Mouse (Mus musculus) cerebellum, postnatal 25 days (tissue): ENCODE measurements around the gene Kcnd2.
"Not testable (repeated sequence)": the region's sequence is repeated elsewhere in the genome, so short reads cannot be mapped to it uniquely, and the experiment has no call there.

Source experiments
- DNase-seq, 2 experiments: peaks; one replicate each; pipeline ENCODE4 v3.0.0; 2021; ENCODE audit warnings: mixed read lengths in 2 of 2

Gene Kcnd2

DNA sequence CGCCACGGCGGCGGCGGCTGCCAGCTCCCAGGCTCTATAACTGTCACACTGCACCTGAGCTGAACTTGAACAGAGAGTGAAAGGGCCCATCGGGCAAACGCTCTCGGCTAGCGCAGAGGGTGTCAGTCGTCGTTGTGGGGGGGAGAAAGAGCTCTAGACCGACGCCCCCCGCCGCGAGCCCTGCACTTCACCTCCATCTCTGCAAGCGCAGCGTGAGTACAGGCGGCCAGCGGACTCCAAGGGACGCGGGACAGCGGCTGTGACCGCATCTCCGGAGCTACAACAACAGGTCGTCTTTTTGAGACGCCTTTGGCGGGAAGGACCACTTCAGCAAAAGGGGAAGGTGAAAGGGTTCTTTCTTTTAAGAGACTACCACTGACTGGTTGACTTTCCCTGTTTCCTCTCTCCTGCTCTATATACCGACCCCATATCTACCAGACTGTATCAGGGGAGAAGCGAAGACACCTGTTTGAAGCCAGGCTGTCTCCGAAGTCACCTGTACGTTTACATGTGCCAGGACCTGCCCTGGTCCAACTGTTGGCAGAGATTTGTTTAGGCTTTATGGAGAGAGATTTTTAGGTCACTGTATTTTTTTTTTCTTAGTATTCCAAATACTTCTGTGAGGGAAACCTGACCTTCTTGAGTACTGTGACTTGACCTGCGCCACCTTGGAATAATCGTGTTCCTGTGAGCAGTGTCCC lies at the start of gene Kcnd2:
Gene Kcnd2, plus strand, starts transcription at position 13 of the 701 bp plus-strand sequence.
- peak in 1 of 2 experiments; percentile 83 for DNase-seq

DNA sequence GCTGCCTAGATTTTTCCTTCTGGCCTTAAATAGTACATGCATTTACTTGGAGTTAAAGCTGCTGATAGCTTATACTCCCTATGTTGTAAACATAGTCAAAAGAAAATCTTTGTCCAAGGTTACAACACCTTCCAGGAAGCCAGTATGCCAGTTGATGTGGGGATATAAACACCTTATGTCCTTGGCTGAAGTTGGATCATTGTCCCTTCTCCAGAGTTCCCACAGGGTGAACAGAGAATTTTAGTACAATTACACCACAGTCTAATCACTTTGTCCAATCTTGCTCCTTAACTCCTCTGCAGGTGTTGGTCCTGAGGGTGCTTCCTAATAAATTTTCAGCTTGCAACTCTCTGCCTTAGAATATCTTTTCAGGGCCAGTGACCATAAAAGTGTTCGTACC lies 48.7 kb upstream of the Kcnd2 start:
- DNase-seq = no peak

DNA sequence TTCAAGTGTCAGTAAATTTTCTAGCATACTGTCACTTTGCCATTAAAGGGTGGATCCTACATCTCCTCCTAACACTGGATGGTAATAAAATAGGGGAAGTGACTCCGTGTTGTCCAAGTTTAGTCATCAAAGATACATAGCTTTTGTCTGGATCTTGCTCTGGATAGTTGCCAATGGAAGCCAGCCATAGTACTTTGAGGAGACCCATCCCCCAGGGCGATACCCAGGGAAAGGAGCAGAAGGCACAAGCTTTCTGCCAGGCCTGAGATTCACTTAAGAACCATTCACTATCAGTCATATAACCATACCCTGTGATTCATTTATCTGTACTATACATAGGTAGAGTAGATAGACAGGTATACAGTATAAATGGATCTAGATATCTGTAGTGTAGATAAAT lies 20.0 kb upstream of the Kcnd2 start:
- peak in 1 of 2 experiments; percentile 15 for DNase-seq

DNA sequence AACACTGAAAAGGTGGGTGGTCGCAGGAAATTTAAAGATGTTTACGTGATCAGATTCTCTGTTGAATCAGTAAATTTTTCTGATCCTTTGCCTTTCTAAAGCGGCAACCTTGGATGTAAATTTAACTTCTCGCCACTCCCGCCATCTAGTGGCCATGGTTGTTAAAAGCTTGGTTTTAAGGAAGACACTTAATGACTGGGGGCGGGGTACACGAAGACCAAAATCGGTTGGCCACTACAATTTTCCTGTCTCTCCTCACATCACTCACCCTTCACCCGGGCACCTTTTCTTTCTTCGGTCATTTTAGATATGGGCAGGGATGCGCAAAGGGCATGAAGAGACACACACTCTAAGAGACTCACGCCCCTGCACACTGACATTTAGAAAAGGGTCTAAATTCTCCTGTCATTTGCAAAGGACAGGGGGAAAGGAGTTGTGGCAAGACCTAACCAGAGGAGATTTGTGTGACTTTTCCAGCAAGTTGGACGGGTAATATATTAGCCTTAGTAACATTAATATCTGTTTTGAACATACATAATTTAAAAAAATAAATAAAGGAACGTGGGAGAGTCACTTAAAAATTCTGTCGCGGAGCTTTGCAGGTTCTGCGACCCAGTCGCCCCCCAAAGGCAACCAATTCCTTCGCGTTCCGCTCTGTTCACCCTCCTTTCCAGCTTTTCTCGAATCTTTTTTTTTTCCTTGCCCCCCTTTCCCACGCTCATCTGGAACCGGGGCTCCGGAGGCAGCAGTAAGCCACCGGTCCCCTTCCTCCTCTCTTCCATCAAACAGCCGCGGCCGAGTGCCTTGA lies 1.2 kb upstream of the Kcnd2 start:
- DNase-seq = peak; percentile 82 to 92

DNA sequence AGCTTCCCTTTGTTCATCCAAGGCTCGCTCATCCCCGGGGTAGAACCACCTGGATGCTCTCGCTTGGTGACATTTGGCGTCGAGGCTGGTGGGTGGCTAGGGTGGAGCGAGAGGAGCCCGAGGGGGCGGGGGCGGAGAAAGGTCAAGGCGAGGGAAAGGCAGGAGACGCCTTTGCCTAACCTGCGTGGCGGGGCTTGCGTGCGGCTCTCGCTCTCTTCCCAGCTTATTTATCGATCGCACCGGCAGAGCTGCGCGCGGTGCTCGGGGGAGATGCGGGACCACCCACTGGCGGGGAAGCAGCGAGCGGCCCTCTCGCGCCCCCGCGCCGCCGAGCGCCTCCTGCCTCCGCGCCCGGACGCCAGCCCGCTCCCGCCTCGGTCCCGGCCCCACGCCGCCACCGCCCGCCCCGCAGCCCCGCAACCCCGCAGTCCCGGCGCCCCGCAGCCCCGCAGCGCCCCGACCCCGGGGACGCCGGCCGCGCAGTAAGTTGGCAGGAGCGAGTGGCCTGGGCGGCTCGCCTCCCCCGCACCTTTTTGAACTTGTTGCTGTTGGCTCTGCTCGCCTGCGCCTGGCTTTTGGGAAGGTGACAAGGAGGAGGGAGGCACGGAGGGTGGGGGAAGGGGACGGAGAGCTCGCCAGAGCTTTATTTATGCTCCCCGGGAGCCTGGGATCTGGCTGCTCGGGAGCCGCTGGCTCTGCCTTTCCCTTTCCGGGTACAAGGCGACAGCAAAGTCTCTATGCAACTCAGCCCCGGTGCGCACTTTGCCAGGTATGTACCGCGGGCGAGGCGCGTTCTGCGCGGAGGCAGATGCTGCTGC lies 421 bp upstream of the Kcnd2 start:
- DNase-seq = peak; percentile 91 to 92

DNA sequence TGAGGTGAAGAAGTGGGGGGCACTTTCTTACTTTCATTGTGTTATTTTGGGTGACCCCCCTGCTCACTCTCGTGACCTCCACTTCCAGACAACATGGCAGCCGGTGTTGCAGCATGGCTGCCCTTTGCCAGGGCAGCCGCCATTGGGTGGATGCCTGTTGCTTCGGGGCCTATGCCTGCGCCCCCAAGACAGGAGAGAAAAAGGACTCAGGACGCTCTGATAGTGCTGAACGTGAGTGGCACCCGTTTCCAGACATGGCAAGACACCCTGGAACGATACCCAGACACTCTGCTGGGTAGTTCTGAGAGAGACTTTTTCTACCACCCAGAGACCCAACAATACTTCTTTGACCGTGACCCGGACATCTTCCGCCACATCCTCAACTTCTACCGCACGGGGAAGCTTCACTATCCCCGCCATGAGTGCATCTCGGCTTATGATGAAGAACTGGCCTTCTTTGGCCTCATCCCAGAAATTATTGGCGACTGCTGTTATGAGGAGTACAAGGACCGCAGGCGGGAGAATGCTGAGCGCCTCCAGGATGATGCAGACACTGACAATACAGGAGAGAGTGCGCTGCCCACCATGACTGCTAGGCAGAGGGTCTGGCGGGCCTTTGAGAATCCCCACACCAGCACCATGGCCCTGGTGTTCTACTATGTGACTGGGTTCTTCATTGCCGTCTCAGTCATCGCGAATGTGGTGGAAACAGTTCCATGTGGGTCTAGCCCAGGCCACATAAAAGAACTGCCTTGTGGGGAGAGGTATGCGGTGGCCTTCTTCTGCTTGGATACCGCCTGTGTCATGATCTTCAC lies 1.1 kb downstream of the Kcnd2 start:
- peak; percentile 52 to 58 for DNase-seq

DNA sequence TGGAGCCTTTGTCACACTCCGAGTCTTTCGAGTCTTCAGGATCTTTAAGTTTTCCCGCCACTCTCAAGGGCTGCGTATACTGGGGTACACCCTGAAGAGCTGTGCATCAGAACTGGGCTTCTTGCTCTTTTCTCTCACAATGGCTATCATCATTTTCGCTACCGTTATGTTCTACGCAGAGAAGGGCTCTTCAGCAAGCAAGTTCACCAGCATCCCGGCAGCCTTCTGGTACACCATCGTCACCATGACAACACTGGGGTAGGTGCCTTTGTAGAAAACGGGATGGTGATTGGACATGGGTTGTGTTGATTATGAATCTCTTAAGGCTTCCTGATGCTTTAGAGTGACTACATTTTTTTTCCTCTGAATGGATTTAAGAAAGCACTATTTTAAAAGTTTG lies 1.9 kb downstream of the Kcnd2 start:
- peak; percentile 39 to 42 for DNase-seq

DNA sequence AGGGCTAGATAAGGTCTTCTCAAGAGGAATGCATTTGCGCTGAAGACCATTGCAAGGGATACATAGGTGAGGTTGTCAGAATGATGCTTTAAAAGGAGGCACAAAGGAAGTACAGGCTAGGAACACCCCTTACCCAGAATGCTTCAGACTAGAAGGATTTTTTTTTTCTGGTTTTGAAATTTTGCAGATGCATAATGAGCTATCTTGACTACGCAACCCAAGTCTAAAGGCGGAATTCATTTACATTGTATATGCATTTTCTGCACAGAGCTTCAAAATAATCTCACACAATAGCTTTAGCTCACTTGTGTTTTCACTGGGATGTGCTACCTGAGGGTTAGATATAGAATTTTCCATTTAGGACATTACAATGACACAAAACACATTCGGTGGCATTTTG lies 10.8 kb downstream of the Kcnd2 start:
- no peak for DNase-seq

DNA sequence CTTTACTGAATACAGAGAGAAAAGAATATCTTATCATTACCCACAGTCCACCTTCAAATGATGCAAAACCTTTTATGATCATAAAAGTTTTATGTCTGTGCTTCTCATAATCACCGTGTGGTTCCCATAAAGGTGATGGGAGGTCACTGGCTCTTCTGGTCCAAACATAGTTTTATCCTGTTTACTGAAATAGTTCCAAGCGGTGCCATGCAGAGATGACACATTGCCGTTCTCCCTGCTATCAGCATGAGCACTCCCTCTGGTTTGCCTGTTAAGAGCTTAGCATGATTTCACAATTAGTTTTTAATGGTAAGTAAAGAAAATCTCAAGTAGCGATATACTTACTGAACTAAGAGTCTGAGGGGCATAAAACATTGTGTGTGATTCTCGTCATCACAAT lies 43.7 kb downstream of the Kcnd2 start:
- DNase-seq = peak; percentile 42 to 62

DNA sequence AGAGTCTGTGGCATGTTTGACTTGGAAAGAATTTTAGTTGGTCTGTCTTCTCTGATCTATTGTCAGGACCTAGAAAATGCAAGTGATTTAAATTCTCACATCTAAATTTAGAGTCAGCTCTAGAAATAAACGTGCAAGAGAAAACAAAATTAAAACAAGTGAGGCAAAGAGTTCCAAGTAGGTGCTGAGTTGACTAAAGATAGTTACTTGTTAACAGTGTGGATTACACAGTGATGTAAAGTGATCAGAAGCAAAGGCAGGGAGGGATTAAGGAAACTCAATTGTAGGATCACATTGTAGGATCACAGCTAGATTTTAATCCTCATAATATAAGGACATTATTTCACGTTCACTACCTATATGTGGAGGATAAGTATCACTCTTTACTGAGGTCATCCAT lies 52.6 kb downstream of the Kcnd2 start:
- DNase-seq = no peak

DNA sequence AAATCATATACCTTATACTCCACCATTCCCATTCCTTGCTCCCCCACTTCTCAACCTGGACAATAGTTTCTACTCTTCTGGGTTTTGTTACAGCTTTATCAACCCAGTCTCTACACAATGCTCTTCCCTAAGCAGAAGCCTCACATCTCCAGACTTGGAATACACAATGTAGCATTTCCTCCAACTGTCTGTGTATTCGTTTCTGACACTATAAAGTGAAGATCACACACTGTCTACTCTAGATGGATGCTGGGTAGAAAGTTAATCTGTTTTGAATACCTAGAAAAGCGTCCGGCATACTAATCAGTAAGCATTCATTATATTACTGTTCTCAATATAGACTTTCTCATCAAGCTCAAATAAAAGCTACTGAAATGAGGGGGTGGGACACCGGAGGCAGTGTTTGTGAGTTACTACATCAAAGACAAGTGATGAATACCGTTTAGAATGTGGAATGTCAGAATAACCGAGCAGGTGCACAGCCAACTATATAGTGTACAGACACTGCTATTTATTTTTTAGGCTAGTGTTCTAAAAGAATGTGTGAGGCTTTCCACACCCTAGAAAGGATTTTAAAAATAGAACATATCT lies 62.1 kb downstream of the Kcnd2 start:
- no peak for DNase-seq

DNA sequence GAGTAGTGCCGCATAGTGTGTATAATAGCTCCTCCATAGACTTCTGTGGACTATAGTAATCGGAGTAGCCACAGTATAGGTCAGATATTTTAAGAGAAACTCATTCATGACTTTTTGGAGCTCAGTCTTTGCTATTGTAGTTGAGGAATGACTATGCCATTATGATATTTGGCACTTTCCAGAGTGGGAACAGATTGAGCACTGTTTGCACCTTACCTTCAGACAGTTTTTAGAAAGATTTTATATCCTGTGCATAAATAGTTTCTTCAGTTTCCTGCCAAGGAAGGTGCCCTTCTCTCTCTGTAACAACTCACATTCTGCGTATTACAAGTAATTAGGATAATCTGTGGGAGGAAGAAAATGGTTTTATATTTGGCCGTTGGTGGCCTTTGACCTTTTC lies 89.6 kb downstream of the Kcnd2 start:
- DNase-seq = no peak

DNA sequence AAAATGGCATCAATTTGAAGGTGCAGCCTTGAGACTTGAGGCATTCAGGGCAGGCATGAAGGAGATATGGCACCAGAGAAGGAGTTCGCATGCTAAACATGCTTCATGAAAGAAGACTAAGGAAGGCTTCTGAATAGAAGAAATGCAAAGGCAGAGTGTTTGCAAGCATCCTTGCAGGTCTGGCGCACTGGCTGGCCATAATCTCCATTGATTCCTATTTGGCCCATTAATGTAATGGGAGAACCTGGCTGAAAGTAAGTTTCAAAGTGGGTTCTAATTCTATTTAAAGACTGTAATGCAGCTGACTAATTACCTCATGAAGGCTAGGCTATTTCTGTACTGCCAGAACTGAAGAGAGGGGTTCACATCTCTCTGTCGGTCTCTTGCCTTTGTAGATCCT lies 94.9 kb downstream of the Kcnd2 start:
- no peak for DNase-seq

DNA sequence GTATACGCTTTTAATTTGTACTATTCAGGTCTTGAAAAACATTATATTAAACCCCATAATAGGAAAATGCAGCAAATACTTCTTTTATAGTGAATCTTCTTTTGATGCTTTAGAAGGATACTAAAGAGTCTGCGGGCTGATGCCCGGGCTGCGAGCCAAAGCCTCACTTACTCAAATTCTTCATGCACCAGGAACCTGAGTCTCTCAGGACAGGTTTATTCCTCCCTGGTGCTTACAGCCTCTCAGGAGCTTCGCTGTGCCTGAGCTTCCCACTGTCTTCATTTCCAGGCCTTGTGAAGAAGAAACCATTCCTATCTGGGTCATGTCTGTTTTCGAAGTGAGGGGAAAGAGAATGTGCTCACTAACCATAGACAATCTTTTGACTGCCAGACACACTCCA lies 106.1 kb downstream of the Kcnd2 start:
- peak; percentile 36 to 59 for DNase-seq

DNA sequence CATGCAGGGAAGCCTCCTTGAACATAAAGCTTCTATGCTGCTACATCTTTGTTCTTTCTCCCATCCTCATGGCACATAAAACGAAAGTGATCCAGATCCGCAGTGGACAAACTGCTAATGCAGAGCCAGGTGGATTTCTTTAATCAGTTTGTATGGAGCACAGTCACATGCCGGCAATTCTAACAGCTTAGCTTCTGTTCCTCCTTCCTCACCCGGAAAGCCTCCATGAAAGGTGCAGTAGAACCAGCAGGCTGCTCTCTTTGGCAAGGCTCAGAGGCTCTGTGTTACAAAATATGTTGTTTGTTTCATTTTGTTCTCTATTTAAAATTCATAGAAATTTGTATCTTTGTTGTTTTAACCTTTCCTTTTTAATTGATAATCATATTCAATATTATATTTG lies 106.9 kb downstream of the Kcnd2 start:
- DNase-seq = peak in 1 of 2 experiments; percentile 26

DNA sequence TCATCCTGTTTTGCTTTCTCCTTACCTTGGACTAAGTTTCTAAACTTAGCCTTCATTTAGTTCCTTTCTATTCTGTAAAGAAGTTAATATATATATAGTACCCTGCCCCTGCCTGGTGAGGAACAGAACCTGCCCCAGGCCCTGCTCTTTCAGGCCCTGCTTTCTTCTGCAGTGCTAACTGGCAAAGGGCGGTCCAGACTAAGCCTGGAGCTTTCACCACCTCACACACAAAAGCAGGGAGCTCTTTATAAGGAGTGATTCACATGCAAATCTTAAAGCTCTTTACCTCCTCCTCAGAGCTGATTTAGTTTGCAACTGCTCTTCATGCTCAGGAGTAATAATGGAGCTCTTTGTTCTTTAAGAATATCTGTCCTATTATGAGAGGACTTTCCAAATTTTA lies 109.9 kb downstream of the Kcnd2 start:
- DNase-seq = no peak

DNA sequence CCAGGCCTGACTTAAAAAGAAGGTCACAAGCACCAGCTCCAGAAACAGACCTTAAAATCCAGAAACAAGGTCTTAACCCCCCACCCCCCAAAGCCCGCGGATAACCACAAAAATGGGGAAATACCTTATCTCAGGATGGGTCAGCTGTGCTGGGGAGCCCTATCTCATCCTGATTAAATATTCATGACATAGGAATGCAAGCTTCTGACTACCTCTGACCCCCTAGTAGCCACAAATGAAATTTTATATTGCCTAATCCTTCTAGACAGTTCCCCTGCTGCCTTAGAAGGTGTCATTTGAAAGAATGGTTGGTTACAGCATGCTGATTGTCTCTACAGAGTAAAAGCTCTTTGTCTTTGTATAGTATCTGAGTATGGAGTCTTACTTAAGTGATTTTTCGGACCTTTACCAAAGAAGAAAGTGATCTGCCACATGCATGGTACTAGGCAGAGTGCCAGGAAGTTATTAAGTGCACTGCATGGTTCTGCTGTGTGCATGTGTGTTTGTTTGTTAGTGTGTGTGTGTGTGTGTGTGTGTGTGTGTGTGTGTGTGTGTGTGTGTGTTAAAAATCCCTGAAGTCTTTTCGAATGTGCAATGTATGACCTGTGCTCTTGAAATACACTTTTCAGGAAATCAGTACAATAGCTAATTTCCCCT lies 111.9 kb downstream of the Kcnd2 start:
- DNase-seq = no peak

DNA sequence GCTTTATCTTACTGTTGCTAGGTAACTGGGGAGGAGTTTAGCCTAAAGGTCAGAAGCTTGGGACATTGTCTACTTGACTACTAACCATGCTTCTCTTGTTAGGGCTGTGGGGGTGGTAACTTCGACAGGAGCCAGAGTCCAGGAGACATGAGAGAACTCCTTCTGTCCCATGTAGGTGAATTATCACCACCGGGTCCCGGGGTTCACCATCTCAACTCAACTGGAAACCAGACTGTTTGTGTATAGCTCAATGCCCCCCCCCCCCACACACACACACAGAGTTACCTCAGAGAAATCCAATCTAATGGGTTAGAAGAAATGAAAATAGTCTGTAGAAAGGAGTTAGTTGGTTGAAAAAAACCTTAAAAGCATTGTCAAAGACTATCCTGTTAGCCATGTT lies 170.0 kb downstream of the Kcnd2 start:
- not testable (repeated sequence) for DNase-seq

DNA sequence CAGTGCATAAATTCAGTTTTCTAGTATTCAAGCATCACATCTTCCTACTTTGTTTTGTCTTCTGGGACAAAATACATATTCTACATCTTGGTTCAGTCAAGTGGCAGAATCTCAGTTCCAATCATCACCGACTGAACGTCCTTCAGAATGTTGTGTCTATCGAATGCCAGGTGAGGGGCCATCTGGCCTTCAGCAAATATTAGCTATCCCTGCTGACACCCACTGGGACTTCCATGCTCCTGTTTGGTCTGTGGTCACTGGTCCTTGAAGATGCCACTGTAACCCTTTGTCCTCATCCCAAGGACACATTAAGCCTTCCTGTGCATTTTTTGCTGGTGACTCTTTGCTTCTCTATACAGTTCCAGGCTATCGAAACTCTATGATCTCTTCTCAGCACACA lies 176.5 kb downstream of the Kcnd2 start:
- DNase-seq = peak; percentile 48 to 59

DNA sequence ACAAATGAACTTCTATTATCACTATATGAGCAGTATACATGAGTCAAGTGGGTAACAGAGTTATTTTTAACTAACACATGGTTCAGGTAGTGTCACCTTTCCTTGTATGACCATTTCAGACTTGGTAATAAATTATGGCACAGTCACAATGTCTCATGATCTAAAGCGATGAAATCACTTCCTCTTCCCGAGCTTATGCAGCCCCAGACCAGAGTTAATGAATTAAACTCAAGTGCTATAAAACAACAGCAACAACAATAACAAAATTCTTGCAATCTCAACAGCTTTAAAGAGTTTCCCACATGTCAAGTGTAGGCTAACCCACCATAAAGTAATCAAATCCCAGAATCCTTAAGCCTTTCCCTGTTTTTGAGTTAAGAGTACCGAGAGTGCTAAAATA lies 198.4 kb downstream of the Kcnd2 start:
- DNase-seq = no peak

DNA sequence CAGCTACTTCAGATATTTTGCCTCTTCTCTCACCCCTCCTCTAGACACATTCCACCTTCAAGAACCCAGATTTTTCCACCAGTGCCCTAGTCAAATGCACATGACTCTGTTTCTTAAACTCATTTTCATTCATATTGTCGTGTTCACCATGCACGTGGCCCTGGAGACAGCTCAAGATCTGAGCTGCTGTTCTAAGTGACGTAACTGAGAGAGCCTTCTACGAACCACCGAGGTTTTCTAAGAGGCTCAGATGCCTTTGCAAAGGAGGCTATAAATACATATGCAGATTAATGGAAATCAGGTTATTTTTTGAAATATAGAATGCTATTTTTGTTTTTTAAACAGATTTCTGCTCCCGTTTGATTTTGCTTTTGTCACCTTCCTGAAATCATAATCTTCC lies 202.9 kb downstream of the Kcnd2 start:
- no peak for DNase-seq
